Mouse (Mus musculus) megakaryocyte-erythroid progenitor cell, adult 5 weeks (primary cell): ENCODE measurements around the gene Lsm14b. TPM values are rescaled to one million over a fixed set of nuclear protein-coding genes. Genes with fewer than 3 reads are reported as not detected.

Source experiments
- polyA plus RNA-seq: library from polyadenylated mRNA; stranded (reverse); fragments of >175 nt; gene quantifications from 2 replicates; pipeline ENCODE4 v1.2.3, GENCODE M21; 2012

The Lsm14b gene
- polyA plus RNA-seq = 29.2 and 30.7 TPM in 2 replicates

DNA sequence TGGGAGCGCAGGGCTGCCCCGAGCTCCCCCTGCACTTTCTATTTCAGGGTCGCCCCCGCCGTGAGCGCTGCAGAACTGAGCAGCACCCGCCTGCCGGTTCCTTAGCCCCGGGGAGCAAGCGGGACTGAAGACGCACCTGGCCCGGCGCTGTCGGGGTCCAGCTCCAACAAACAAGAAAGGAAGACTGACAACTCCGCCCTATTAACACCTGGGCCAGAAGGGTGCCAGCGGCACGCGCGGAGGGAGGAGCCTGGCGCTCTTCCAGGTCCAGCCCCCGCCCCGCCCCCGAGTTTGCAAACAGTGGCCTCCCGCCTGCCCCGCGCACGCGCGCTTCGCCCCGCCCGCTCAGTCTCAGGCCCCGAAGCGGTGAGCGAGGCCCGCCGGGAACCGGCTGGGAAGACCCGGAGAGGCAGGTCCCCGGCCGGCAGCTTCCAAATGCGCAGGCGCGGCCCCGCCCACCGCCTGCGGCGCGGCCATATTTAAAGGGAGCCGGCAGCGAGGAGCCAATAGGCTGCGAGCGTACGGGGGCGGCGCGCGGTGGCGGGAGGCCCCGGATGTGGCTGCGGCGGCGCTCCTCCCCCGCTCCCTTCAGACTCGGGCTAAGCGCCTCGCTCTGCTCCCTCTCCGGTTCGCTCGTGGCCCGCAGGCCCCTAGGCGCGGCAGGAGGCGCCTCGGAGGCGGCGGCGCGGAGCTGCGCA, at the start of gene Lsm14b:
Gene Lsm14b (plus strand): TSS at position 587 of the 698 bp plus-strand sequence.

DNA sequence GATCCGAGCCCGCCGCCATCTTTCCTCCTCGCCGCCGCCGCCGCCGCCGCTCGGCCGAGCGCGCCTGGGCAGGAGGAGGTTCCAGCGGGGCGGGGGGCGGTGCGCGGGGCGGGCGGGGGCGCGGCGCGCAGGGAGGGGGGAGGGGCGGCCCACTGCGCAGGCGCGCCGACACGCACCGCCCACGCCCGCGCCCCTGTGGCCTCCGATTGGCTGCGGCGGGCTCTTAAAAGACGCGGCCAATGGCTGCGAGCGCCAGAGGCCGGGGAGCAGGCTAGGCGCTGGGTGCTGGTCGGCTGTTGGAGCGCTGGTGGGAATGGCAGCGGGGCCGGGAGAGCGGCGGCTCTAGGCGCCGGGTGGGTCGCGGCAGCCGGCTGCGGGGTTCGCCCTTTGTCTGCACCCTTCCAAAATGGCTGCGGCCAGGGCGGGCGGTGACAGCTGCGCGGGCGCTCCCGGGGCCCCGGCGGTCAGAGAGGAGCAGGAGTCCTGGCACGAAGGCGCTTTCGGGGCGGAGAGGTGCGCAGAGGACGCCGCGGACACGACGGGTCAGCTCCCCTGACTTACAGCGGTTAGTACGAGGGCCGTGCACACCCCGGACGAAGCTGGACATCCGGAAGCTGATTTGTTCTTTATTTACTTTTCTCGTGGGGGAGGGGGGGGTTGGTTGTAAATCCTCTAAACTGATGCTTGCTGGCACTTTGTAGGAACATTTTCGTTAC, 48.0 kb upstream of the Lsm14b start, which contains the start of gene Taf4:
Gene Taf4 (minus strand): TSS at position 19 of the 716 bp plus-strand sequence.

DNA sequence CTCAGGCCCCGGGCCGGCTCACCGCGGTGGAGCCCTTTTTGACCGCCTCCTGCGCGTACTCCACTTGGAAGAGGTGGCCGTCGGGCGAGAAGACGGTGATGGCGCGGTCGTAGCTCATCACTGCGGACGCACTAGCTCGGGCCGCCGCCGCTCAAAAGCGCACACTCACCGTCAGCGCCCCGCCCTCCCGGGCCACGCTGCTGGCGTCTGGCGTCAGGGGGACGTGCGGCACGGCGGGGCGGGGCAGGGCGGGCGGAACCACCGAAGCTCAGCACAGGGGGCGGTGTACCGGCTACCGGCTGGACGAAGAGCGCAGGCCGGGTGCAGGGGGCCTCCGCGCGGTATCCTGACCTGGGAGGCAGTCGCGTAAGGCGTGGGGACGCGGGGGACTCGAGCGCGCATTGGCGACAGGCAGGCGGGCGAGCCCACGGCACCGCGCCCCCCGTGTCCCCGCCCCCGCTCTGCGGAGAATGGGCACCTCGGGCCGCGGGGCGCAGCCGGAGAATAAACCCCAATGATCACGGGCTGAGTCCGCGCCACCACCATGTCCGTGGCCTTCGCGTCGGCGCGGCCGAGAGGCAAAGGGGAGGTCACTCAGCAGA, 17.6 kb downstream of the Lsm14b start, which contains the start of the genes Psma7 and Ss18l1:
Gene Psma7 (minus strand): TSS at position 178 of the 602 bp plus-strand sequence.
Gene Ss18l1 (plus strand): TSS at position 254 of the 602 bp plus-strand sequence.

DNA sequence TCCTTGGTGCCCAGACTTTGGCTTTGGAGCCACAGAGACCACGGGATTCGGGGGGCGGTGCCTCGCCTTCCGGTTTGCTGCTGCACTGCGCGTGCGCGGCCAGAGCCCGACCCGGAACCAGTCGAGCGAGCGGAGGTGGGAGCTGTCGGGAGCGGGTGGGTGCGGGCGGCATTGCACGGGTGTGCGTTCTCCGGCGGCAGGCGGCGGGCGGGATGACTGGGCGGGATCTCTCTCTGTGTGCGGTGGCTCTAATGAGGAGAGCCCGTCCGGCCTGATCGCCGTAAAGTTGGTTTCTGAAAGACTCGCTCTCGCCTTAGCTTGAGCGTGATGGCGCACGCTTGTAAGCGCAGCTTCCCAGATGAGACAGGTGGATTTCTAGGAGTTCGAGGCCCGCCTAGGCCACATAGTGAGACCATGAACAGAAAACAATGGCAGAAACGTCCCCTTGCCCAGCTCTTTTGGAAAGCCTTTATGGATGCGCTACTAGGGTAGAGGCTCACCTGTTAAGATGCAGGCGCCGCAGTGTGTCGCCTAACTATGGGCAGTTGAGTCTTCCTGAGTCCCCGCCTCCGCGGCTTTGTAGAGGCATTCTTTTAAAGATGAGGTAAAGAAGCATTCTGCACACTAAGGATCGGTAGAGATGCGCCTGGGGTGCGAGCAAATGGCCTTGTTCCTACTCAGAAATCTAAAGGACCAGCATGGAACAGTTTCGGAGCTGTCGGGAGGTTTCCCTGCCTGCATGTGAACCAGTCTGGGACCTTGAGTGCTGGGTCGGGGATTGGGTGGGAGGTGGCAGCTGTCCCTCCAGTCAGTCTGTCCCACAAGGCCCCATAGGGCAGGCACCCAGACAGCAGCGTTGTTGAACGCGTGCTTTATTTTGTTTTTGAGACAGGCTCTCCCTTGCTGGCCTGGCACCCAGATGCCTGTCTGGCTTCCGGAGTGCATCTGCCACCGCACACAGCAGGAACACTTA, 46.0 kb downstream of the Lsm14b start, which contains the start of gene Mtg2:
Gene Mtg2 (plus strand): TSS at position 108 of the 973 bp plus-strand sequence.

Other genes with a start within 250 kb of the Lsm14b start
- 25.5 and 31.6 TPM in 2 replicates for gene Taf4, start 48.3 kb upstream of the Lsm14b start, polyA plus RNA-seq
- gene Psma7, start 17.4 kb downstream of the Lsm14b start, polyA plus RNA-seq = 90.5 and 100 TPM in 2 replicates
- 3.4 and 3.9 TPM in 2 replicates for gene Ss18l1, start 17.5 kb downstream of the Lsm14b start, polyA plus RNA-seq
- 12.5 and 12.8 TPM in 2 replicates for gene Mtg2, start 45.6 kb downstream of the Lsm14b start, polyA plus RNA-seq
- 0.04 TPM in 1 of 2 replicates, not detected in the other for gene Hrh3, start 79.5 kb downstream of the Lsm14b start, polyA plus RNA-seq
- 18.8 and 19.5 TPM in 2 replicates for gene Osbpl2, start 94.3 kb downstream of the Lsm14b start, polyA plus RNA-seq
- gene Adrm1, start 146.5 kb downstream of the Lsm14b start, polyA plus RNA-seq = 429 and 438 TPM in 2 replicates
- 0.58 and 0.77 TPM in 2 replicates for gene Lama5, start 200.9 kb downstream of the Lsm14b start, polyA plus RNA-seq
- gene Rps21, start 232.4 kb downstream of the Lsm14b start, polyA plus RNA-seq = 1,634 and 1,788 TPM in 2 replicates
- gene Cables2, start 248.5 kb downstream of the Lsm14b start, polyA plus RNA-seq = 29.0 and 34.9 TPM in 2 replicates